ENCODE assay signal across 23 mouse cellular contexts in genomic region chr9:111450853-111451404, GRCm38 (mm10). TPM values are rescaled to one million over a fixed set of nuclear protein-coding genes. Genes with fewer than 3 reads are reported as not detected.
DNase-seq lines count a peak whose midpoint lies in the region; ATAC-seq lines count a peak whose summit lies in the region.
"Had no signal": no experiment of that assay in that cellular context is flagged by ENCODE, and none has a peak within 500 bp of the region (broad histone marks: within the 10 kb centered on the region; RNA-seq: fewer than 3 reads in every experiment).

No protein-coding gene starts in this region.

- DNase-seq in embryonic facial prominence, embryonic 11.5 days (ENCODE audit: low spot score) = peak; percentile 8
- DNase-seq in embryonic facial prominence, embryonic 10.5 days (ENCODE audit: low spot score) = no peak
- DNase-seq in left cerebral cortex, postnatal 25 days (ENCODE audit: low spot score in 2 of 2) = peak; percentile 26 to 40
- DNase-seq in left cerebral cortex, adult 9 months (ENCODE audit: low spot score in 2 of 2) = no peak
- DNase-seq in limb, embryonic 10.5 days (ENCODE audit: low spot score) = peak; percentile 38
- DNase-seq in forebrain, embryonic 14.5 days (ENCODE audit: low spot score) = no peak
- no peak for DNase-seq in spleen, postnatal 10 days (ENCODE audit: low spot score in 2 of 2)
- DNase-seq: adrenal gland, adult 8-10 months; cerebellum, postnatal 10 days; left cerebral cortex, postnatal 4 days; spleen, adult 18-20 months; thymus, postnatal 36 days had no signal

- no peak overlapping the region for H3K9ac ChIP-seq in embryonic facial prominence, embryonic 11.5 days (replicated peaks; ENCODE audit: low read length)
- H3K9ac ChIP-seq in intestine, embryonic 15.5 days = no peak overlapping the region
- H3K9ac ChIP-seq in forebrain, embryonic 14.5 days (ENCODE audit: low read length) = no peak overlapping the region
- H3K9ac ChIP-seq: heart, embryonic 15.5 days; liver, embryonic 14.5 days; neural tube, embryonic 12.5 days had no signal

- H3K4me3 ChIP-seq in embryonic facial prominence, embryonic 11.5 days (ENCODE audit: low read depth, low read length) = no peak overlapping the region
- no peak overlapping the region for H3K4me3 ChIP-seq in embryonic facial prominence, embryonic 10.5 days
- no peak overlapping the region for H3K4me3 ChIP-seq in intestine, embryonic 15.5 days (replicated peaks)
- no peak overlapping the region for H3K4me3 ChIP-seq in limb, embryonic 10.5 days
- no peak overlapping the region for H3K4me3 ChIP-seq in forebrain, embryonic 14.5 days (ENCODE audit: low read depth, low read length)
- H3K4me3 ChIP-seq: heart, embryonic 15.5 days; neural tube, embryonic 12.5 days had no signal

- H3K4me2 ChIP-seq in embryonic facial prominence, embryonic 11.5 days (ENCODE audit: low read depth, low read length) = no peak overlapping the region
- no peak overlapping the region for H3K4me2 ChIP-seq in intestine, embryonic 15.5 days (replicated peaks)
- no peak overlapping the region for H3K4me2 ChIP-seq in forebrain, embryonic 14.5 days (ENCODE audit: low read length)
- H3K4me2 ChIP-seq: heart, embryonic 15.5 days; midbrain, embryonic 11.5 days; neural tube, embryonic 12.5 days had no signal

- intact Hi-C loops in left cerebral cortex, postnatal 25 days (cut with DNase I) = no loop called here

- H3K4me1 ChIP-seq in embryonic facial prominence, embryonic 11.5 days (ENCODE audit: control insufficient read depth, insufficient read depth, low read length) = no peaks in the 10 kb centered on the region
- H3K4me1 ChIP-seq in embryonic facial prominence, embryonic 10.5 days = peaks cover 3% of the 10 kb centered on the region; the same call in 1 of the 2 replicates
- H3K4me1 ChIP-seq in intestine, embryonic 15.5 days (replicated peaks) = no peaks in the 10 kb centered on the region
- peaks cover 5% of the 10 kb centered on the region; the same call in 1 of the 2 replicates for H3K4me1 ChIP-seq in limb, embryonic 10.5 days
- no peaks in the 10 kb centered on the region for H3K4me1 ChIP-seq in forebrain, embryonic 14.5 days (ENCODE audit: control insufficient read depth, insufficient read depth, low read length)
- H3K4me1 ChIP-seq: heart, embryonic 15.5 days; neural tube, embryonic 12.5 days had no signal

- WGBS in embryonic facial prominence, embryonic 11.5 days = 67% methylated on average over 12 of the region's 12 CpGs
- 71% methylated on average over 12 of the region's 12 CpGs for WGBS in embryonic facial prominence, embryonic 10.5 days
- 71% methylated on average over 12 of the region's 12 CpGs for WGBS in intestine, embryonic 15.5 days
- 63% methylated on average over 12 of the region's 12 CpGs for WGBS in limb, embryonic 10.5 days
- 93% methylated on average over 12 of the region's 12 CpGs for WGBS in forebrain, embryonic 14.5 days

- no peaks in the 10 kb centered on the region for H3K9me3 ChIP-seq in embryonic facial prominence, embryonic 11.5 days (replicated peaks; ENCODE audit: control insufficient read depth, low read length)
- H3K9me3 ChIP-seq in embryonic facial prominence, embryonic 10.5 days = no peaks in the 10 kb centered on the region
- no peaks in the 10 kb centered on the region for H3K9me3 ChIP-seq in intestine, embryonic 15.5 days
- no peaks in the 10 kb centered on the region for H3K9me3 ChIP-seq in limb, embryonic 10.5 days (replicated peaks)
- no peaks in the 10 kb centered on the region for H3K9me3 ChIP-seq in forebrain, embryonic 14.5 days (replicated peaks; ENCODE audit: control insufficient read depth, low read length)
- H3K9me3 ChIP-seq: heart, embryonic 15.5 days; neural tube, embryonic 12.5 days had no signal

- H3K27me3 ChIP-seq in embryonic facial prominence, embryonic 11.5 days (ENCODE audit: control insufficient read depth, insufficient read depth, low read length) = no peaks in the 10 kb centered on the region
- H3K27me3 ChIP-seq in embryonic facial prominence, embryonic 10.5 days (replicated peaks; ENCODE audit: low read depth, poor library complexity, severe bottlenecking) = no peaks in the 10 kb centered on the region
- H3K27me3 ChIP-seq in intestine, embryonic 15.5 days (replicated peaks) = no peaks in the 10 kb centered on the region
- H3K27me3 ChIP-seq in limb, embryonic 10.5 days (ENCODE audit: low read depth, poor library complexity, severe bottlenecking) = no peaks in the 10 kb centered on the region
- H3K27me3 ChIP-seq in forebrain, embryonic 14.5 days (replicated peaks; ENCODE audit: control insufficient read depth, insufficient read depth, low read length) = no peaks in the 10 kb centered on the region
- H3K27me3 ChIP-seq: heart, embryonic 15.5 days; neural tube, embryonic 12.5 days; Patski had no signal

- no peak overlapping the region for H3K27ac ChIP-seq in embryonic facial prominence, embryonic 11.5 days (replicated peaks; ENCODE audit: low read depth, low read length)
- no peak overlapping the region for H3K27ac ChIP-seq in embryonic facial prominence, embryonic 10.5 days (replicated peaks)
- no peak overlapping the region for H3K27ac ChIP-seq in intestine, embryonic 15.5 days
- H3K27ac ChIP-seq in limb, embryonic 10.5 days = no peak overlapping the region
- H3K27ac ChIP-seq in forebrain, embryonic 14.5 days (ENCODE audit: low read depth, low read length) = no peak overlapping the region
- H3K27ac ChIP-seq: heart, embryonic 15.5 days; liver, embryonic 14.5 days; neural tube, embryonic 12.5 days had no signal

- ATAC-seq in embryonic facial prominence, embryonic 11.5 days (replicated peaks; ENCODE audit: insufficient number of reproducible peaks, low FRiP score, low TSS enrichment, low read depth) = no peak
- 0 out of 2 replicates have a peak, but pooled peaks have one; percentile 39 for ATAC-seq in intestine, embryonic 15.5 days
- no peak for ATAC-seq in forebrain, embryonic 14.5 days
- ATAC-seq: CD4-positive, CD25-positive, alpha-beta regulatory T cell, adult 4 months; hindbrain, embryonic 16.5 days; lung, postnatal 0 days; Patski had no signal

- H3K36me3 ChIP-seq in embryonic facial prominence, embryonic 11.5 days (replicated peaks; ENCODE audit: control insufficient read depth, insufficient read depth, low read depth, low read length) = no peaks in the 10 kb centered on the region
- H3K36me3 ChIP-seq in embryonic facial prominence, embryonic 10.5 days (replicated peaks) = no peaks in the 10 kb centered on the region
- no peaks in the 10 kb centered on the region for H3K36me3 ChIP-seq in intestine, embryonic 15.5 days
- no peaks in the 10 kb centered on the region for H3K36me3 ChIP-seq in limb, embryonic 10.5 days
- no peaks in the 10 kb centered on the region for H3K36me3 ChIP-seq in forebrain, embryonic 14.5 days (ENCODE audit: control insufficient read depth, insufficient read depth, low read length)
- H3K36me3 ChIP-seq: heart, embryonic 15.5 days; neural tube, embryonic 12.5 days had no signal

RNA-seq across cellular contexts. Expression of gene Dclk3, which starts 12.0 kb away (rescaled TPM):
- polyA plus RNA-seq in embryonic facial prominence, embryonic 11.5 days (2014; fragmentation: Nextera tagmentation; extraction: Ambion mirVana) = 0.58 and 1.1 TPM in 2 replicates
- polyA plus RNA-seq in embryonic facial prominence, embryonic 10.5 days (2016; fragmentation: Nextera tagmentation; extraction: Ambion mirVana) = 0.18 and 0.64 TPM in 2 replicates
- total RNA-seq in left cerebral cortex, postnatal 25 days (2021) = 10 to 100 TPM; 55.1 to 60.7 TPM
- polyA plus RNA-seq in intestine, embryonic 15.5 days (2015; fragmentation: Nextera tagmentation; extraction: Ambion mirVana) = 0.67 and 0.75 TPM in 2 replicates
- 0.20 and 0.31 TPM in 2 replicates for polyA plus RNA-seq in limb, embryonic 10.5 days (2016; fragmentation: Nextera tagmentation; extraction: Ambion mirVana)
- 2.1 and 3.0 TPM in 2 replicates for polyA plus RNA-seq in forebrain, embryonic 14.5 days (2014; fragmentation: Nextera tagmentation; extraction: Ambion mirVana)
- total RNA-seq: hematopoietic stem cell, adult 5-6 weeks; monocyte, adult 5-6 weeks had no signal
- polyA plus RNA-seq: CD4-positive, CD25-positive, alpha-beta regulatory T cell, adult 4 months had no signal

Comparison
In these comparisons a context has a peak if more than half of its experiments do, and no peak if none do; other contexts are left out.
1. DNase-seq: peak in embryonic facial prominence, embryonic 11.5 days (single experiment), left cerebral cortex, postnatal 25 days (2 of 2) and limb, embryonic 10.5 days (single experiment); none in embryonic facial prominence, embryonic 10.5 days (single experiment), left cerebral cortex, adult 9 months (0 of 2), forebrain, embryonic 14.5 days (single experiment) and spleen, postnatal 10 days (0 of 2).